Mouse (Mus musculus): Measurements from ENCODE around the gene Sav1. TPM values are rescaled to one million over a fixed set of nuclear protein-coding genes. Genes with fewer than 3 reads are reported as not detected.

Sav1 gene
- total and polyA plus RNA-seq, 2 experiments = 5.4 to 10.1 TPM

DNA sequence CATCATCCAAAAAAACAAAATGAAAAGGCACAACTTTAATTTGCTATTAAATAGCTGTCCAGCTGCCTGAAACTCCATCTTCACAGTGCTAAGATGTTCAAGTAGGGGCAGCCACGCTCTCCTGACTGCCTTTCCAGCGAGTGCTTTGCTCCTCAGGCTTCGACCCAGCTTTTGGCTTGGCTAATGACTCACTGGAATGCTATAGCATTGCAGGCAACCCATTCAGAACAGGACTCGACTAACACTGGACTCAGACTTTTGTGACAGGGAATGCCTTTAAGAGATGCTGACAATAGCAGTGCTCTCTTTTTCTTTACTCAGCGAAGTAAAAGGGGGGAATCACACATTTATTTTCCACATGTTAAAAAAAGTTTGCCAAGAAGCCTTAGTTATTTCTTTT lies 24.9 kb upstream of the Sav1 start:
- no peak for TF ChIP-seq POLR2A (IDR thresholded peaks at IDR 0.05; ENCODE audit: extremely low read depth, insufficient read depth, low read length)
- no peak for TF ChIP-seq CTCF (IDR thresholded peaks at IDR 0.05; ENCODE audit: low read depth, low read length)
- Histone ChIP-seq H3K9ac (ENCODE audit: low read depth, low read length) (no peak overlapping the region), H3K27ac (replicated peaks; ENCODE audit: insufficient read depth, low read depth, low read length) (no peak overlapping the region), H3K4me1 (ENCODE audit: control insufficient read depth, insufficient read depth, low read length) (peaks cover 7% of the 10 kb centered on the region), H3K27me3 (ENCODE audit: control insufficient read depth, insufficient read depth, low read length) (no peaks in the 10 kb centered on the region), H3K4me3 (ENCODE audit: insufficient read depth, low read depth, low read length) (no peak overlapping the region), H3K79me2 (ENCODE audit: control insufficient read depth, insufficient read depth, low read length) (no peaks in the 10 kb centered on the region), H3K36me3 (ENCODE audit: control insufficient read depth, insufficient read depth, low read length) (no peaks in the 10 kb centered on the region)
- peak; percentile 59 for DNase-seq (ENCODE audit: extremely low read depth, low read depth, low spot score)
- 32% methylated on average over 5 of the region's 5 CpGs for WGBS

- no peak overlapping the region for H3K27ac ChIP-seq (replicated peaks; ENCODE audit: insufficient read depth, low read depth, low read length)
- no peak for DNase-seq (ENCODE audit: extremely low read depth, low read depth, low spot score)
- no peaks in the 10 kb centered on the region for H3K79me2 ChIP-seq (ENCODE audit: control insufficient read depth, insufficient read depth, low read length)
- 89% methylated on average over 4 of the region's 4 CpGs for WGBS
- peaks cover 7% of the 10 kb centered on the region for H3K4me1 ChIP-seq (ENCODE audit: control insufficient read depth, insufficient read depth, low read length)
- no peaks in the 10 kb centered on the region for H3K27me3 ChIP-seq (ENCODE audit: control insufficient read depth, insufficient read depth, low read length)
- TF ChIP-seq POLR2A (IDR thresholded peaks at IDR 0.05; ENCODE audit: extremely low read depth, insufficient read depth, low read length) (no peak), CTCF (IDR thresholded peaks at IDR 0.05; ENCODE audit: low read depth, low read length) (no peak)
- H3K4me3 ChIP-seq (ENCODE audit: insufficient read depth, low read depth, low read length) = no peak overlapping the region
- H3K36me3 ChIP-seq (ENCODE audit: control insufficient read depth, insufficient read depth, low read length) = no peaks in the 10 kb centered on the region
- no peak overlapping the region for H3K9ac ChIP-seq (ENCODE audit: low read depth, low read length)
Measured at GRCm38 (mm10) chr12:70010356-70010755, 23.6 kb upstream of the Sav1 start.

DNA sequence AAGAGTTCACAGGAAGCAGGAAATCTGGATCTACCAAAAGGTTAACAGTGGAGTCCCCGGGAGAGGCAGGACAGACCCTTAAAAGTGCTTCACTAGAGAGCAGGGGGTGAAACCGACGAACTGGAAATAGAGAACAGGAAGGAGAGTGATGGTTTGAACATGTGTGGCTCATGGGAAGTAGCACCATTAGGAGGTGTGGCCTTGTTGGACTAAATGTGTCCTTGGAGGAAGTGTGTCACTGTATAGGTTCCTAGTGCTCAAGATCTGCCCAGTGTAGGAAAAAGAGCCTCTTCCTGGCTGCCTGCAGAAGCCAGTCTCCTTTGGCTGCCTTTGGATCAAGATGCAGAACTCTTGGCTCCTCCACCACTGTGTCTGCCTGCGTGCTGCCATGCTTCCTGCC lies 18.3 kb upstream of the Sav1 start:
- H3K36me3 ChIP-seq (ENCODE audit: control insufficient read depth, insufficient read depth, low read length) = no peaks in the 10 kb centered on the region

DNA sequence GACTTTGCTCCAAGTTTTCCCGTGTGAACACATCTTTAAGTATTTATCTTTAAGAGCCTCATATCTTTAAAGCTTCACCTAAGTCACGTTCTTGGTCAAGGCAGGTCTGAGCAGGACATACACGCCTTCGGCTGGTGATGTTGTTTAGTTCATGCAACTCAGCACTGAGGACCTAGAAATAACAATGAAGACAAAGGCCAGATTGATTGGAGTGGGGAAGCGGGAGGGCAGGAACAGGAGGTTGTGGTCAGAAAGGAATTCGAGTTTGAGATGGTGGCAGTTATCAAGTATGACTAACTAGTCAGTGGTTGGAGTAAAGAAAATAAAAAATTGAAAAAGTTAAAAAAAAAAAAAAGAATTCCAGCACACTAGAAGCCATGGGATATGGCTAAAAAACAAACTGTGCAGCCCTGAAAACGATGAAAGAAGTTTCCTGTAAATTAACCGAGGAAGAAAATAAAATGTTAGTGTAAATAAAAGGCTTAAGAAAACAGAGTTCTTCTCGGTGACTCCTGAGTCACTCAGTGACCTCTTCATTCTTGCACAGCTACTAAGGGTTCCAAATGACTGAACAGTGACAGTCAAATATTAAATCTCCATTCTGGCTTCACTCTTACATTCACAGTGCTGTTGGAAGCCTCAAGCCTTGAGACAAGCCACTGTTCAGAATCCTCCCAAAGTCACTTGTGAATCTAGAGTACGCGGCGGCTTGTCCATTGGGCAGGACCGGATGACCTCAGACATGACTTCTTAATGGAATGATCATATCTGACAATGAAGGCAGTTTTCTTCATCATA lies 11.6 kb upstream of the Sav1 start:
- TF ChIP-seq POLR2A (IDR thresholded peaks at IDR 0.05; ENCODE audit: extremely low read depth, insufficient read depth, low read length) (no peak), CTCF (IDR thresholded peaks at IDR 0.05; ENCODE audit: low read depth, low read length) (no peak)
- H3K9ac ChIP-seq (ENCODE audit: low read depth, low read length) = no peak overlapping the region
- H3K4me3 ChIP-seq (ENCODE audit: insufficient read depth, low read depth, low read length) = no peak overlapping the region
- no peak overlapping the region for H3K27ac ChIP-seq (replicated peaks; ENCODE audit: insufficient read depth, low read depth, low read length)
- WGBS = 81% methylated on average over 13 of the region's 13 CpGs
- no peaks in the 10 kb centered on the region for H3K79me2 ChIP-seq (ENCODE audit: control insufficient read depth, insufficient read depth, low read length)
- H3K36me3 ChIP-seq (ENCODE audit: control insufficient read depth, insufficient read depth, low read length) = no peaks in the 10 kb centered on the region
- no peaks in the 10 kb centered on the region; the same call in 1 of the 2 replicates for H3K4me1 ChIP-seq (ENCODE audit: control insufficient read depth, insufficient read depth, low read length)
- H3K27me3 ChIP-seq (ENCODE audit: control insufficient read depth, insufficient read depth, low read length) = no peaks in the 10 kb centered on the region
- no peak for DNase-seq (ENCODE audit: extremely low read depth, low read depth, low spot score)

More for the DNA sequence above, 18.3 kb upstream of the Sav1 start:
- no peak overlapping the region for H3K9ac ChIP-seq (ENCODE audit: low read depth, low read length)
- H3K27me3 ChIP-seq (ENCODE audit: control insufficient read depth, insufficient read depth, low read length) = no peaks in the 10 kb centered on the region
- 73% methylated on average over 4 of the region's 4 CpGs for WGBS
- no peak for TF ChIP-seq CTCF (IDR thresholded peaks at IDR 0.05; ENCODE audit: low read depth, low read length)
- TF ChIP-seq POLR2A (IDR thresholded peaks at IDR 0.05; ENCODE audit: extremely low read depth, insufficient read depth, low read length) = no peak
- H3K79me2 ChIP-seq (ENCODE audit: control insufficient read depth, insufficient read depth, low read length) = no peaks in the 10 kb centered on the region
- no peaks in the 10 kb centered on the region for H3K4me1 ChIP-seq (ENCODE audit: control insufficient read depth, insufficient read depth, low read length)
- H3K4me3 ChIP-seq (ENCODE audit: insufficient read depth, low read depth, low read length) = no peak overlapping the region
- no peak overlapping the region for H3K27ac ChIP-seq (replicated peaks; ENCODE audit: insufficient read depth, low read depth, low read length)
- DNase-seq (ENCODE audit: extremely low read depth, low read depth, low spot score) = no peak

GRCm38 (mm10) chr12:69995382-69995781 lies 8.6 kb upstream of the Sav1 start:
- DNase-seq (ENCODE audit: extremely low read depth, low read depth, low spot score) = peak; percentile 73
- 13% methylated on average over 3 of the region's 3 CpGs for WGBS
- Histone ChIP-seq H3K79me2 (ENCODE audit: control insufficient read depth, insufficient read depth, low read length) (no peaks in the 10 kb centered on the region), H3K36me3 (ENCODE audit: control insufficient read depth, insufficient read depth, low read length) (no peaks in the 10 kb centered on the region), H3K9ac (ENCODE audit: low read depth, low read length) (no peak overlapping the region), H3K27ac (replicated peaks; ENCODE audit: insufficient read depth, low read depth, low read length) (no peak overlapping the region), H3K27me3 (ENCODE audit: control insufficient read depth, insufficient read depth, low read length) (no peaks in the 10 kb centered on the region), H3K4me1 (ENCODE audit: control insufficient read depth, insufficient read depth, low read length) (no peaks in the 10 kb centered on the region; the same call in 1 of the 2 replicates), H3K4me3 (ENCODE audit: insufficient read depth, low read depth, low read length) (no peak overlapping the region)
- TF ChIP-seq CTCF (IDR thresholded peaks at IDR 0.05; ENCODE audit: low read depth, low read length) = no peak
- no peak for TF ChIP-seq POLR2A (IDR thresholded peaks at IDR 0.05; ENCODE audit: extremely low read depth, insufficient read depth, low read length)

DNA sequence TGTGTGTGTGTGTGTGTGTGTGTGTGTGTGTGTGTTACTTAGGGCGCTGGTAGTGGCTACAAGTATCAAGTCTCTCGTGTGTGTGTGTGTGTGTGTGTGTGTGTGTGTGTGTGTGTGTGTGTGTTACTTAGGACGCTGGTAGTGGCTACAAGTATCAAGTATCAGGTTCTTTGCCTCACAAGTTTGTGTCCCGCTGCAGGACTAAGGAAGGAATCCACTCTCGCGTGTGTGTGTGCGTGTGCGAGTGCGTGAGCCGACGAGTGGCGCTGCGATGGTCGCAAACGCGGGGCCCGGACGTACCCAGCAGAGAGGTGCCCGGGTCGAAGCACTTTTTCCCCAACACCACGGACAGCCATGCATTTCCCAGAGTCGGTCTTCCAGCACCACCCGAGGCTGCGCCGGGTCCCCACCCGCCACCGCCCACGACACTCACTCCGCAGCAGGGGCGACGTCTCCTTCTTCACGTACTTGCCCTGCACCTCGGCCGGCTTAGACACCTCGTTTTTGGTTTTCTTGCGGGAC lies 500 bp downstream of the Sav1 start:
- Histone ChIP-seq H3K9ac (ENCODE audit: low read depth, low read length) (peak overlapping the region; percentile 98), H3K27ac (replicated peaks; ENCODE audit: insufficient read depth, low read depth, low read length) (peak overlapping the region; percentile 75), H3K4me1 (ENCODE audit: control insufficient read depth, insufficient read depth, low read length) (peaks cover 7% of the 10 kb centered on the region), H3K36me3 (ENCODE audit: control insufficient read depth, insufficient read depth, low read length) (peaks cover 27% of the 10 kb centered on the region), H3K4me3 (ENCODE audit: insufficient read depth, low read depth, low read length) (peak overlapping the region; percentile 99), H3K27me3 (ENCODE audit: control insufficient read depth, insufficient read depth, low read length) (no peaks in the 10 kb centered on the region), H3K79me2 (ENCODE audit: control insufficient read depth, insufficient read depth, low read length) (peaks cover 11% of the 10 kb centered on the region; the same call in 1 of the 2 replicates)
- 1% methylated on average over 35 of the region's 36 CpGs for WGBS
- peak; percentile 21 for DNase-seq (ENCODE audit: extremely low read depth, low read depth, low spot score)
- TF ChIP-seq CTCF (IDR thresholded peaks at IDR 0.05; ENCODE audit: low read depth, low read length) (no peak), POLR2A (IDR thresholded peaks at IDR 0.05; ENCODE audit: extremely low read depth, insufficient read depth, low read length) (no peak)

Data from liver, adult 2 months (tissue).